Mouse (Mus musculus) small intestine, adult 2 months (tissue): ENCODE measurements around the gene G6pc. TPM values are rescaled to one million over a fixed set of nuclear protein-coding genes. Genes with fewer than 3 reads are reported as not detected.

Experiments
- H3K27ac ChIP-seq: fragments of 200-500 bp; 2 replicates; pipeline ENCODE4 v1.5.1; 2012; ENCODE audit warnings: low read depth, low read length, control low read depth, inconsistent platforms; ENCODE audit not compliant: insufficient read depth
- H3K27me3 ChIP-seq: fragments of 200-500 bp; 2 replicates; pipeline ENCODE4 v1.6.1; 2012; ENCODE audit warnings: mild to moderate bottlenecking, moderate library complexity, low read length, inconsistent platforms; ENCODE audit not compliant: control insufficient read depth, insufficient read depth
- H3K36me3 ChIP-seq: fragments of 200-500 bp; 2 replicates; pipeline ENCODE4 v1.6.1; 2012; ENCODE audit warnings: mild to moderate bottlenecking, low read length, control low read depth, inconsistent platforms; ENCODE audit not compliant: control insufficient read depth, insufficient read depth
- H3K4me1 ChIP-seq: fragments of 200-500 bp; 2 replicates; pipeline ENCODE4 v1.6.1; 2012; ENCODE audit warnings: low read length, inconsistent platforms, mixed read lengths; ENCODE audit not compliant: control insufficient read depth, insufficient read depth, insufficient read length
- H3K4me3 ChIP-seq: fragments of 200-500 bp; 2 replicates; pipeline ENCODE4 v1.5.1; 2012; ENCODE audit warnings: low read depth, mild to moderate bottlenecking, control low read depth, inconsistent platforms, low read length, moderate library complexity
- CTCF ChIP-seq: fragments of 200-500 bp; IDR thresholded peaks from 2 replicates; pipeline ENCODE4 v1.5.1; 2012; ENCODE audit warnings: low read depth, mild to moderate bottlenecking, control low read depth, inconsistent platforms, low read length, moderate library complexity, mixed read lengths; ENCODE audit not compliant: insufficient replicate concordance, insufficient read length; ENCODE audit errors: extremely low read depth
- POLR2A ChIP-seq: fragments of 200-500 bp; IDR thresholded peaks from 2 replicates; pipeline ENCODE4 v1.6.1; 2012; ENCODE audit warnings: low read depth, mild to moderate bottlenecking, control low read depth, inconsistent platforms, low read length, moderate library complexity
- WGBS: fragments of 180-500 bp; shearing (Covaris S2); methylation state at CpG from one replicate; pipeline ENCODE4 v1.1.7; 2018; 5-methylcytosine and 5-hydroxymethylcytosine counted together
- polyA plus RNA-seq: library from polyadenylated mRNA; depleted of rRNA; stranded (reverse); fragments of >200 nt; gene quantifications from 2 replicates; pipeline ENCODE4 v1.2.3, GENCODE M21; 2012

The G6pc gene
- polyA plus RNA-seq, 1 experiment, result 9.7 TPM

GRCm38 (mm10) chr11:101347083-101347775 is 20.1 kb upstream of the G6pc start:
- H3K27me3 ChIP-seq, result no peaks in the 10 kb centered on the region
- no peak overlapping the region for H3K27ac ChIP-seq
- H3K36me3 ChIP-seq, result no peaks in the 10 kb centered on the region
- TF ChIP-seq POLR2A, result no peak
- TF ChIP-seq CTCF, result no peak
- no peak overlapping the region for H3K4me3 ChIP-seq
- 77% methylated on average over 10 of the region's 10 CpGs for WGBS
- H3K4me1 ChIP-seq, result peaks cover 9% of the 10 kb centered on the region

- H3K4me1 ChIP-seq, result peaks cover 10% of the 10 kb centered on the region
- no peak for TF ChIP-seq POLR2A
- no peak for TF ChIP-seq CTCF
- 84% methylated on average over 7 of the region's 7 CpGs for WGBS
- H3K27ac ChIP-seq, result no peak overlapping the region
- no peaks in the 10 kb centered on the region for H3K36me3 ChIP-seq
- no peaks in the 10 kb centered on the region for H3K27me3 ChIP-seq
- H3K4me3 ChIP-seq, result no peak overlapping the region
Observed at GRCm38 (mm10) chr11:101348774-101349173, 18.6 kb upstream of the G6pc start.

GRCm38 (mm10) chr11:101349216-101349615 is 18.1 kb upstream of the G6pc start:
- Histone ChIP-seq H3K27ac (no peak overlapping the region), H3K36me3 (no peaks in the 10 kb centered on the region), H3K27me3 (no peaks in the 10 kb centered on the region), H3K4me3 (no peak overlapping the region), H3K4me1 (peaks cover 10% of the 10 kb centered on the region)
- no peak for TF ChIP-seq CTCF
- no peak for TF ChIP-seq POLR2A
- WGBS, result 69% methylated on average over 3 of the region's 3 CpGs

- Histone ChIP-seq H3K36me3 (no peaks in the 10 kb centered on the region), H3K4me3 (no peak overlapping the region), H3K27me3 (no peaks in the 10 kb centered on the region), H3K27ac (peak overlapping the region; percentile 78), H3K4me1 (peaks cover 17% of the 10 kb centered on the region)
- no peak for TF ChIP-seq CTCF
- TF ChIP-seq POLR2A, result no peak
- 26% methylated on average over 11 of the region's 11 CpGs for WGBS
Observed at GRCm38 (mm10) chr11:101351100-101351720, 16.2 kb upstream of the G6pc start.

GRCm38 (mm10) chr11:101351721-101352111 is 15.6 kb upstream of the G6pc start:
- Histone ChIP-seq H3K36me3 (no peaks in the 10 kb centered on the region), H3K4me3 (no peak overlapping the region), H3K27me3 (no peaks in the 10 kb centered on the region), H3K4me1 (peaks cover 18% of the 10 kb centered on the region), H3K27ac (peak overlapping the region; percentile 78)
- WGBS, result 25% methylated on average over 3 of the region's 3 CpGs
- no peak for TF ChIP-seq CTCF
- TF ChIP-seq POLR2A, result no peak

GRCm38 (mm10) chr11:101353436-101353835 is 13.9 kb upstream of the G6pc start:
- no peak for TF ChIP-seq CTCF
- no peak for TF ChIP-seq POLR2A
- Histone ChIP-seq H3K36me3 (no peaks in the 10 kb centered on the region), H3K4me3 (no peak overlapping the region), H3K27ac (no peak overlapping the region), H3K27me3 (no peaks in the 10 kb centered on the region), H3K4me1 (peaks cover 18% of the 10 kb centered on the region)
- 83% methylated on average over 12 of the region's 12 CpGs for WGBS

- TF ChIP-seq CTCF (no peak), POLR2A (no peak)
- Histone ChIP-seq H3K4me1 (peaks cover 16% of the 10 kb centered on the region), H3K4me3 (no peak overlapping the region), H3K27me3 (no peaks in the 10 kb centered on the region), H3K27ac (no peak overlapping the region), H3K36me3 (no peaks in the 10 kb centered on the region)
- WGBS, result 78% methylated on average over 5 of the region's 5 CpGs
Observed at GRCm38 (mm10) chr11:101354438-101355010, 12.8 kb upstream of the G6pc start.
